Mouse (Mus musculus) liver, postnatal 0 days (tissue): ENCODE results near the gene Sox8.

ENCODE experiments used
- CTCF ChIP-seq: sonication (generic); IDR thresholded peaks from 2 replicates; pipeline ENCODE4 v1.5.1; 2016; ENCODE audit warnings: antibody characterized with exemption, low read depth
- EP300 ChIP-seq: IDR thresholded peaks from 2 replicates; pipeline ENCODE4 v1.6.1; 2016; ENCODE audit warnings: antibody characterized with exemption, low read depth, mild to moderate bottlenecking

DNA sequence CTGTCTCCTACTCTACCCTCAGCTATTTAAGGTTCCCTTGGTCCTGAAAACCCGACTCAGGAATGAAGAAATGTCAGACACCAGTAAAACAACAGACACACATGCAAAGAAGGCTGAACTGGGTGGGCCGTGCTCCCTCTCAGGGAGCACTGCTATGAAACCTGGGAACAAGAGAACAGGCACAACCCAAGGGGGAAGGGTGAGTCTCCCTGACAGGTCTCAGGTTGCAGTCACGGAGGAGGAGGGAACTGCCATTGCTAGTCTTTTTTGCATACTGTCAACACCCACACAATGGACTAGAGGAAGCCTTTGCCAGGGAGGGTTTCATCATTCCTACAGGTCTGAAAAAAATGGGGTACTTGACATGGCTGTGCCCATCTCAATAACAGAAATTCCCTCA lies 23.5 kb downstream of the Sox8 start:
- no peak for TF ChIP-seq CTCF
- TF ChIP-seq EP300: no peak
